Mouse (Mus musculus): ENCODE results near the gene Birc5.

Gene Birc5

DNA sequence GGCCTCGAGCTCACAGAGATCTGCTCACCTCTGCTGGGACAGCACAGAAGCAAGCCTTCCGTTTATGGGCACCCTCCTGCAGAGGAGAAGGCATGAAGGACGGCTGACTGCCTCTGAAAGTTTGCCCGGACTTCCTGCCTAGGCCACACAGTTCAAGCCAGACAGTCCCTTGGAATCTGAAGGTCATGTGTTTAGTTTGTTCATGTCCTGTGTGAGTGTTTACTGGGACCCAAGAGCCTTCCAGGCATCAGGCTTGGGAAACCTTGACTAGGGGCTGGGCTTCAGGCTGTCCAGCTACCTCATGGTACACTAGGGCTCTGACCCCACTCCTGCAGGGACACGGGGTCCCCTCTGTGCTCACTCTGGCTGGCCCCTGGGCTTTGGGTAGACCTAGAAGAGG is 36.9 kb downstream of the Birc5 start:
- DNase-seq (ENCODE audit: low spot score in 2 of 2): no peak

DNA sequence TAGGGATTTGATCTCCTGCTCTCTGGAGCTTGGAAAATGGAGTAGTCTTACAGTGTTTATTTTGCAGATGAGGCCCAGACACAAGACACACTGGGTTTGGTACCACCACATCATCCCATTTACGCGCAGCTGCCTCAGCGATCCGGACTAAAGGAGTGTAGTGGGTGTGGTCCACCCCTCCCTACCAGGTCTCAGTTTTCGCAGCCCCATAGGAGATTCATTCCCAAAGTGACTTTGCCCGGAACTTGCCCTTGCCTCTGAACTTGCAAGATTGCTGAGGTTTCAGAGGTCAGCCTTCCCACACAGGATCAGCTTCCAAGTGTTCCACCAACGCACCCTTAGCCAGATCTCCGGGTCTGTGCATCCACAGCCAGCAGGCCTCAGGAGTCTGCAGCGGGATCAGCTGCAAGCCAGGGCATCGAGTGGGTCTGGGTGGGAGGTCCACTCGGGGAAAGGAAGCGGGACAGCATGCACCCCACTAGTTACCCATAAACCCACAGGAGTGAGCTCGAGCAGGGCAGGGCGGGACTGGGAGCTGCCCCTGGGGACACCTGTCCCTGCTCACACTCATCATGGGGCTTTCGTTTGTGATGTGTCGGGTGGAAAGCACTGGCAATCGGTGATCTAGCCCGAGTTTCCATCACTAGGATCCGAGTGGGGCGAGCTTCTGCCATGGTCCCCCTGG is 39.3 kb downstream of the Birc5 start:
- DNase-seq (ENCODE audit: low spot score in 2 of 2): no peak

DNA sequence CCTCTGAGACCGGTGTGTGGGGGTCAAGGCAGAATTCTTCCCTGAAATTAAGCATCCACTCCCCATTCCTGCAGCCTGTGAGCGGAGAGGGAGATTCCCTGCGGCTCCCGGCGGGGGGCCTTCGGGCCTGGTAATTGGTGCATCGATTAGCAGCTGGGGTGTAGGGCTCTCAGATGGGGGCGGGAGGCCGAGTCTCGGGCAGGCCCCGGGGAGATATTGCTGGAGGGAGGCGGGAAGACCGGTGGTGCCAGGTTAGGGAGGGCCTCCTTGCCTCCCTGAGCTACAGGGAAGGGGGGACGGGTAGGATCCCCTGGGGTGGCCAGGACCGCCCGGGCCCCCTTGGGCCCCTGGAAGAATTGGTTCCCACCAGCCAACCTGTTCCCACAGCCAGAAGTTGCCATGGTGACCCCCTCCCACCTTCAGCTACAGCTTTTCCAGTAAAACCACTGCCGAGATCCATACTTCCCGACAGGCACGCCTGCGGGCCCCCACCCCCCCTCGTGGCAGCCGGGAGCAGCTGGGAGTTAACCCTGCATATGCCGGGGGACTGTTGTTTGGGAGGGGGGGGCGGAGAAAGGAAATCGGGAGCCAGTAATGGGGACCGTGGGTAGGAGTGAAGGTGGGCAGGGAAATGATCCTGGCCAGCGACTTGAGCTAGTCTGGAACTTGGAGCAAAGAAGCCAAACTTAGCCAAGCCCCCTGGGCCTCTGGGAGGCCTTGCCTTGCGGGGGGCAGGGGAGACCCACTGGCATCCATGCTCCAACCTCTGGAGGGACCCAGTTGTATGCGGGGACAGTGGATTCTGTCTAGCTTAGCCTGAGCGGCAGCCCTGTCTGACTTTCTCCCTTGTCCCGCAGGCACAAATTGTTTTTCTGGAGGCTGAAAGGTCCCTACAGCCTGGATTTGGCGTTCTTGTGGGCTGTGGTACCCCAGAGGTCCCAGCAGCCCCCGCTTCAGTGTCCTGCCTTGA is 40.1 kb downstream of the Birc5 start:
- no peak for DNase-seq (ENCODE audit: low spot score in 2 of 2)

DNA sequence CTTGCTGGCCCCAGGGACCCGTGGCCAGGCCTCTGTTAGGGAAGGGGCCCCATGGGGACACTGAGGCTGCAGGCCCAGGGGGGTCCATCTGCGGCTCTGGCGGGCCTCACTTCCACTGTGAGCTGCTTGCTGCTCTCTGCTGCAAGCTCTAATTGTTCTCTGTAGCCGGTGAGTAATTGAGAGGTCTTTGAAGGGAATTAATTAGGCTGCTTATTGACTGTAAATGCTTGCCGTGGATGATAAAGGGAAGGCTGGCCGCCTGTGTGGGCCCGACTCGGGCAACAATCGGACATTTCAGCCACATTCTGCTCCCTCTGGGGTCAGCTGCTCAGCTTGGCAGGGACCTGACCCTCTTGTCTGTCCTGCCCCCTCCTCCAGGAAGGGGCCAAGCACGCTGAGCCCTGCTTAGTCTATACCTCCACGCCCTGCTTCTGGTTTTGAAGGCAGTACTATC is 40.9 kb downstream of the Birc5 start:
- DNase-seq (ENCODE audit: low spot score in 2 of 2): no peak

DNA sequence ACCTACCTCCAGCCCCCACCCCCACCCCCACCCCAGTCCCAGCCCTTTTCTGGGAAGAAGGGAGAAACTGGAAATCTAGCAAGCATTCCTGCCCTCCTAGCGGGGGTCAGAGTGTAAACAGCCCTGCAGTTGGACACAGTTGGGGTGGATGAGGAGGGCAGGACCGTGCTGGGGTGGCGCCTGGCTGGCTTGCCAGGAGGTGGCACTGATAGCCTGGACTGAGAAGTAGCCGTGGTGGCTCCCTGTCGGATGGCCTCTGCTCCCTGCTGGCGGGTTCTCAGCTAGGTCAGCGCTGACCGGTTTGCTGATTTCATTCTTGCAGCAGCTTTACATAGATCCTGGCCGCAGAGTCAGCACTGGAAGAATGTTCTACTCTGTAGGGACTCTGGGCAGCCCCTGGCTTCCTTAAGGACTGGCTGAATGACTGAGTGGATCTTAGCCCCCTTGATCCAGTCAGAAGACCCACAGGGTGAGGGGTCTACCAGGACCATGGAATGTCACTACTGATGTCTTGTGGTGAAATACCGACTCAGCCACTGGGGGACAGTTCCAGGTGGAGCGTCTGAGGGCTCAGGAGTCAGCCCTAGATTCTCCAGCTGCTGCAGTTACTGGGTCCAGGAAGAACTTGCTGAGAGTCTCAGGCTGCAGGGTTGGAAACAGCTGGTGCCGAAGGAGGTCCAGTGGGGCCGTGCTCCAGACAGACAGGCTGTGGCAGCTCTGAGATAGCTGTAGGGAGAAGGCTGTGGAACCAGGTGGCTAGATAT is 41.6 kb downstream of the Birc5 start:
- no peak for DNase-seq (ENCODE audit: low spot score in 2 of 2)

DNA sequence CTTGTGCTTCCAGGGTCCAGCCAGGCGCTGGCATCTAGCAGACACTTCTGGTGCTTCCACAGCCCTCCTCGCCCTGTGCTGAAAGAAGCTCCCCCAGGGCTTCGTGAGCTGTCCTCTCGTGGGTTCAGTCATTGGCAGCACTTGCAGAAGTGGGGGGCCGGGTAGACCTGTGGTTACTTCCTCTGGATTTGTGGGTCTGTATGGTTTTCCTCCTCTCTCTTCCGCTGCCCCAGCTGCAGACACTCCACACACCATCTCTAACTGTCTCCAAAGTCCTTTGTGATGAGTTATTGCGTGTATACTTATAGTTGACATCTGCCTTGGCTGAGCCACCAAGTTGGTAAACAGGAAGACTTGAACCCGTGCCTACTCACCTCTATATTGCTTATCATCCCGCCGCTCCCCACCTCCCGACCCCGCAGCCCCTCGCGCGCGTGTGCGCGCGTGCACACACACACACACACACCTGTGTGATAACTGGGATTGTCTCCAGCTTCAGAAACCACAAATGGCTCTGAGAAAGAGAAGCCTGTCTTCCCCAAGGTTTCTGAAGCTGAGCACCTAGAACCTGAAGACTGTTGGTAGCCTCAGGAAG is 42.6 kb downstream of the Birc5 start:
- no peak for DNase-seq (ENCODE audit: low spot score in 2 of 2)

DNA sequence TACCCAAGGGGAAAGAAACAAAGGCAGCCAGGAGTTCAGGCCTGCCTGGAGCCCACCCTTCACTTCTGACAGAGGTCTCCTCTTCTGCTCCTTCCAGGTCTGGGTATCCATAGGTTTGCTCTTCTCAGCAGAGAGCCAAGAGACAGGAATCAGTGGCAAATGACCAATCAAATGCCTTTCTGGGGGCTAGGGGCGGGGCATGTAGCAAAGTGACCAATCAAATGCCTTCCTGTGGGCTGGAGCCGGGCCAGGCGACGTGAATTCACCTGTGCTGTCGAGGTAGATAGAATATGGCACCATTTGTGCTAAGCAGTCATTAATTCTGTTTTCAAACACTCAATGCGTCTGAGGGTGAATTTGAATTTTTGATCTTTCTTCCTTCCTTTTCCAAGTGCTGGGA is 43.1 kb downstream of the Birc5 start:
- DNase-seq (ENCODE audit: low spot score in 2 of 2): peak; percentile 41 to 62

DNA sequence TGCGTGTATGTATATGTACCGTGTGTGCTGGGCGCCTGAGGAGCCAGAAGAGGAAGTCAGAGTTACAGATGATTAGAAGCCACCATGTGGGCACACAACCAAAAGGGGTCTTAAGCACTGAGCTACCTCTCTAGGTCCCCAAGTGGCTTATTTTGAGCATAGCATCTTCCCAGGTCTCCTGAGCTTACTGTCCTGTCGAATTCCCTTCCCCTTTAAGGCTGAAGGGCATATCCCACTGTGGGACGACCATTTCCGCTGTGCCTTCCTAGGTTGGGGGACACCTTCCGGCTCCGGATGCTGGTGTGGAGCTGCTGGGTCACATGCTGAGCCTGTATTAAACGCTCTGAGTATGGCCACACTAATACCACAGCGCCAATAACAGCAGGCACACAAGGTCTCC is 45.6 kb downstream of the Birc5 start:
- no peak for DNase-seq (ENCODE audit: low spot score in 2 of 2)

DNA sequence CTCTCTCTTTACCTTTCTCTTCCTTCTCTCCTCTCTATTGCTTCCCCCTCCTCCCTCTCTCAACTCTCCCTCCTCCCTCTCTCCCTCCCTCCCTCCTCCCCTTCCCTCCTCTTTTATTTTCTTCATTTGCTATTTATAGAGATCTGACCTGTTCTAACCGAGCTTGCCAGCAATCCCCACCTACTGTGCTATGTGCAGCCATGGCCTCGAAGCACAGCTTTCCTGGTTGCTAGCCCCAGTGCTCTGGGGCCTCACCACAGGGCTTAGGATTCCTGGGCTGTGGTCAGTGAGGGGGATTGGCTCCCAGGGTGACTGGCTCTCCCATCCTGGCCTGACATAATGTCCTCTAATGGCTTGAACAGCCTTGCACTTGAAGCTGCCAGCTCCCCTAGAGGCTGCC is 47.5 kb downstream of the Birc5 start:
- no peak for DNase-seq (ENCODE audit: low spot score in 2 of 2)

DNA sequence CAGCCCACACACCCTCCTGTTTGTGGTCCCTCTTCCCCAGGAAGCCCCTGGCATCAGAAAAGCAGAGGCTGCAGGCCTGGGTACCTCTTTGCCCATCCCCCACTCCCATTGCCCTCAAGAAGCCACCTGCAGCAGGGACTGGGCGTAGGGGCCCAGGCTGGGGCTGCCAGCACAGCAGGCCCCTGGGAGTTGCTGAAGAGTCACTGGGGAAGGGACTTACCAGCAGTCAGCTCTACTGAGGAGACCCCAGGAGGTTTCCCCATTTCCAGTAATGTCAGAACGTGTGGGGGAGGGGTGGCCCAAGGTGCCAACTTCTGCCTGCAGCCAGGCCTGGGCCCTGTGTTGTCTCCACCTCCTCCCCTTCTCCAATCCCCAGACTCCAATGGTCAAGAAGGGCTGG is 53.2 kb downstream of the Birc5 start:
- DNase-seq (ENCODE audit: low spot score in 2 of 2): no peak

DNA sequence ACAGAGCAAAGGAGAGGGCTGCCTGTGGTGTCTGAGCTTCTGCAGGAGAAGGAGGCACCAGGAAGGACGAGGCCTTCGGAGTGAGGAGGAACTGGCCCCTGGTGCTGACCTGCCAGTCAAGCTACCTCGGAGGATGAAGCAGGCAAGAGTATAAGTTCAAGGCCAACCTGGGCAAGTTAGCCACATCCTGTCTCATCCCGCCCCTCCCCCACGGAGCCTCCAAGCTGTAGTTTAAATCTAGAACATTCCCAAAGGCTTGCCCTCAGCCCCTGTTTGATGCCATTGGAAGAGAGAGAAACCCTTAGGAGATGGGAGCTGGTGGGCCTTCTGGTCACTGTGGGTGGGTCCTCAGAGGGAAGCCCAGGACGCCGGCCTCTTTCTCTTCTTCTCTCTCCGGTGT is 55.4 kb downstream of the Birc5 start:
- DNase-seq (ENCODE audit: low spot score in 2 of 2): no peak
